Mouse (Mus musculus) CD4-positive naive resting alpha-beta T cell, adult 57 days (primary cell): ENCODE results near the gene Tppp2. TPM values are rescaled to one million over a fixed set of nuclear protein-coding genes. Genes with fewer than 3 reads are reported as not detected.

Experiments
- total RNA-seq: library from RNA; stranded (reverse); gene quantifications from one replicate; pipeline ENCODE4 v1.2.4, GENCODE M21; 2023

Tppp2 gene
- total RNA-seq, result not detected

DNA sequence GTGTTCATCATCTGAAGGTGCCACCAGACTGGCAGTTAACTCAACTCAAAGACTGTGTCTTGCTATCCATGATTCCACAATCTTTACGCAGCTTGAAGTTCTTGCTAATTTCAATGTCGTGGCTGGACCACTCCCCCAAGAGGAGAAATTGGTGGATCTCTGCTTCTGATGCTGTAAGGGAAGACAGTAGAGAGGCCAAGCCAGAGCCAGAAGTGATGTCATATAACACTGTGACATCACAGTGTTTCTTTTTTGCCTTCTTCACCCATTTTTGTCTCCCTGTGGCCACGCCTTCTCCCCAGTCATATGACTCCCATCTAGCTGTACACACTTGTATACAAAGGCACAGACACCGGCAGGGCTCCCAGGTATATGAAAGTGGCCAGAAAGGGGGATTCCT is at the start of gene Tppp2:
Gene Tppp2 (plus strand): TSS at position 301 of the 400 bp plus-strand sequence.

DNA sequence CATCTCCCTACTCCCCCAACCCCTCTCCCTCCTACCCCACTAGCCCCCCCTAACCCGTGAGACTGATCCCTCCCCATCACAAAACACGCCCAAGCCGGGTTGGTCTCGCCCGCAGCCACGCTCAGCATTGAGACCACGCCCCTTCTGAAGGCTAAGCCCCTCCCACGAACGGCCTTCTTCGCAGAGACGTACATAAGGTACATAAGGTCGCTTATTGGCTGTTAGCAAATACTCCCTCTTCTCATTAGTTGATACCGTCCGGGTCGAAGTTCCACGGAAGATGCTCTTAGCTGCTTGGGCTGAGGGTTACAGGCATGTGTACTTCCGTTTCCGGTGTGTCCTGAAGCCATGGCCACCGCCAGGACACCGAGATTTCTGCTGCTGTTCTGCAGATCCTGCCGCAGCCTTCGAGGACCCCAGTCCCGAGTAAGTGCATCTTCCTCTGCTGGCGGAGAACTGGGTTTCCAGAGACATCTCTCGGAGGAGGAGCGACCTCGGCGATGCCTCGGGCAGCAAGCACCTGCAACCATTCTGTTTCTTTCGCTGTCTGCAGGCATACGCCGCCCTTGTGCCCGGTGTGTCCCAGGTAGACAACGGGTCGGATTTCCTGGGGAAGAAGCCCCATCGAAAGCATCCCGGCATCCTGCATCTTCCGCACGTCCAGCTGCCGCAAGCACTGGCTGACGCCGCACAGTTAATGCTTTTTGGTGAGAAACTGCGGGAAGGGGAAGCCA is 33.5 kb upstream of the Tppp2 start, which contains the start of gene Mettl17:
Gene Mettl17 (plus strand): TSS at position 245 of the 734 bp plus-strand sequence.

DNA sequence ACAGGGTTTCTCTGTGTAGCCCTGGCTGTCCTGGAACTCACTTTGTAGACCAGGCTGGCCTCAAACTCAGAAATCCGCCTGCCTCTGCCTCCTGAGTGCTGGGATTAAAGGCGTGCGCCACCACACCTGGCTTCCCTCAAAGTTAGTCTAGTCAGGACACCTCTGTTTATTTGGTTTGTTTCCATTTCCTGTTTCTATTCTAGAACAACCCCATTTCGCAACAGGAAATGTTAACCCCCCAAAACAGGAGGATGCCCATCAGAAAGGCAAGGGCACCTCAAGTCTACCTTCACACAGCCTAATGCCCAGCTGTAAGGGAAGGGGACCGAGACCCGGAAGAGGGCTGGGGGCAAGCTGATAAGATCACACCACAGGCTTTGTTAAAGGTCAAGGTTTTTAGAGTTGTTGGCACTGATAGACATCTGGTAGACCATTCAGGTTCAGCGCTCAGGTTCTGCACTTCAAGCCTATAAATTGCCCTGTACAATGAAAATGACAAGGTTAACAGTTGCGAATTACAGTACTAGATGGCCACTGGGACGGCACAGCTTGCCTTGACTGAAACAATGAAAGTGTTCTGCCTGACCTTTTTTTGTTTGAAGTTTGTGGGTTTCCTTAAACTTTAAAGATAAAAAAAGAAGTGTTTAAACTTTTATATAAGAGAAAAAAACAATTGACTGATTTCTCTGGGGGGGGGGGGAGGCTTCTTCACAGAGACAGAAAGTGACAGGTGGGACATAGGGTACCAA is 25.9 kb upstream of the Tppp2 start, which contains the start of gene Slc39a2:
Gene Slc39a2 (plus strand): TSS at position 699 of the 749 bp plus-strand sequence.

DNA sequence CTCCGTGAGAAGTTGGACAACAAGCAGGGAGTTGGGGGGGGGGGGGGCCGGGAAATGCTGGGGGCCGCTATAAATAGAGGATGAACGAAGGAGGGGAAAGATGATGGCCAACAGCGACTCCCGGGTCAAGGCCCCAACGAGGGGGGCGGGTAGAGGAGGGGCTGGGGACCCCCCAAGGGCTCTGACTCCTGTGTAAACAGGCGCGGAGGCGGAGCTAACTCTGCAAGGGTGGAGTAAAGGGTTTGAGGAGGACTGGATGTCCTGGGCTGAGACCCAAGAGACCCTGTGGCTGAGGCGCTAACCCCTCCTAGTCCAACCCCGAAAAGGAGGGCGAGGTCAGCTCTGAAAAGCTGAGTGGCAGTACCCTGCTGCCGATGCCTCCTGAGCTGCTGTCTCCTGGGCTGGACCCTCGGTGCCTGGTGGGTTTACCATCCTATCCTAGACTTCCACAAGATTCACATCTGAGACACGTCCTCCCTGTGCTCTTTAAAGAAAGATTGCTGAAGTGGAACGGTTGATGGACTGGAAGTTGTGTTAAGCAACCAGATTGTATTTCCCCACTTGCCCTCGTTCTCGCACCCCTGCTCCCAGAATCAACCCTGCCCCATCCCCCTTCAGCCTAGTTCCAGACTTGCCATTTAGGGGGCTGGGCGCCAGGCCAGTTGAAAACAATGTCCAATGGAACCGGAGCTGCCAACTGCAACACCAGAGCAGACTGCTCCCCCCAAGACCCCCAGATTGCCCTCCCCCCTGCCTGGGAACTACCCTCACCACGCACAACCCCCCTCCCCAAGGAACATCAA is 4.1 kb upstream of the Tppp2 start, which contains the start of gene Ndrg2:
Gene Ndrg2 (minus strand): TSS at position 199 of the 803 bp plus-strand sequence.

DNA sequence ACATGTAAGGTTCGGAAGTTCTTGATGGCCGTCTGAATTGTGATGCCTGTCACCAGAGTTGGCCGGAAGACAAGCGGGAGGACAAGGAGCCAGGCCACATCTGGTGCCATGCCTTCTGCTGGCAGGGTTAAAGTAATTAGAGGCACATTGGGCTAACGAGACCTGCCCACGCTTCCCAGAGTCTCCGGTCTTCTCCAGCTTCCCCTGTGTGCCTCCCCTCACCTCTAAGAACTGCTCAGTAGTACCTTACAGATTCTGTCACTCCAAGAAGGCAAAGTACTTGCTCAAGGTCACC is 4.3 kb downstream of the Tppp2 start, which contains the start of gene Rnase13:
Gene Rnase13 (minus strand): TSS at position 203 of the 295 bp plus-strand sequence.

Other genes starting within 250 kb of the Tppp2 start
- not detected for gene Gm17079, start 223.0 kb upstream of the Tppp2 start, total RNA-seq
- gene Gm5800, start 201.2 kb upstream of the Tppp2 start, total RNA-seq, result not detected
- not detected for gene Ang4, start 144.8 kb upstream of the Tppp2 start, total RNA-seq
- not detected for gene AY358078, start 118.4 kb upstream of the Tppp2 start, total RNA-seq
- gene Ear6, start 64.7 kb upstream of the Tppp2 start, total RNA-seq, result not detected
- gene Mettl17, start 33.6 kb upstream of the Tppp2 start, total RNA-seq, result 82.5 TPM
- 0.86 TPM for gene Slc39a2, start 25.5 kb upstream of the Tppp2 start, total RNA-seq
- 27.5 TPM for gene Ndrg2, start 4.3 kb upstream of the Tppp2 start, total RNA-seq
- not detected for gene Rnase13, start 4.3 kb downstream of the Tppp2 start, total RNA-seq
- gene Arhgef40, start 66.3 kb downstream of the Tppp2 start, total RNA-seq, result 2.7 TPM
- gene Tmem253, start 97.2 kb downstream of the Tppp2 start, total RNA-seq, result 0.95 TPM
- gene Zfp219, start 102.3 kb downstream of the Tppp2 start, total RNA-seq, result 18.6 TPM
- gene Olfr221, start 124.0 kb downstream of the Tppp2 start, total RNA-seq, result not detected
- gene Hnrnpc, start 185.6 kb downstream of the Tppp2 start, total RNA-seq, result 464 TPM
- 7.1 TPM for gene Rpgrip1, start 192.3 kb downstream of the Tppp2 start, total RNA-seq